Mouse (Mus musculus) adrenal gland, postnatal 14 days (tissue): ENCODE measurements at regions not wholly inside any gene's neighbourhood (a gene's known extent, or its start where the extent isn't known, plus 50 kb on each side); places are given as distances from the start of the nearest gene placed in this dataset.

Source experiments
- DNase-seq: peaks from one replicate; pipeline ENCODE4 v3.0.0; 2021; ENCODE audit warnings: mixed read lengths

GRCm38 (mm10) chr9:61706263-61706755, 208.0 kb downstream of the Rplp1 start:
- no peak for DNase-seq

GRCm38 (mm10) chr9:61705586-61706233, 208.6 kb downstream of the Rplp1 start:
- peak; percentile 37 for DNase-seq

GRCm38 (mm10) chr9:61703301-61703700, 211.0 kb downstream of the Rplp1 start:
- no peak for DNase-seq

DNA sequence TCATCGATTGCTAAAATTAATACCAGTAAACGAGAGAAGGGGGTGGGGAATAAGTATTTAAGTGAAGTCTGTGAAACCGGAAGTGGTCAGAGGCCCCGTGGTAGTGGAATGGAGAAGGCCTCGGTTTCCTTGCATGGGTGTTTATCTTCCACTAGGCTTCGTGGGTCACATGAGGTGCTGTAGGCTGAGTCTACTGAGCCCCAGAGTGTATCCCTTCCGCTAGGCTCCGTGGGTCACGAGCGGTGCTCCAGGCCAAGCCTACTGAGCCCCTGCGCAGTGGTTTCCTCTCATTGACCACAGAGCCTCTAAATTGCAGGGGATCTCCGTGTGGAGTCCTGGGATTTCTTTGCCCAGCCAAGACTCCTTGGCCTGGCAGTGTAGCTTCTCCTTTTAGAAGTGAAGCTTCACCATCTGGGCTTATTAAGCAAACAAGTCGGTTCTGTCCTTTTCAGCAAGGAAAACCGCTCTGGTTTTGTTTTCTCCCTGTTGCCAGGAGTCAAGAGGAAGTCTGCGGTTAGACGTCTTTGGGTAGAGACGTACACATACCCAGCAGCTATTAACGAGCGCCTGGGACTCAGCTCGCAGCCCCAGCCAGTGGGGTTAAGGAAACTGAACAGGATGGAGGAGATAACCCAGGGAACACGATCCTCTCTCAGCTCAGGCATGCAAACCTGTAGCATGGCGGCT, 211.9 kb downstream of the Rplp1 start:
- DNase-seq = no peak

DNA sequence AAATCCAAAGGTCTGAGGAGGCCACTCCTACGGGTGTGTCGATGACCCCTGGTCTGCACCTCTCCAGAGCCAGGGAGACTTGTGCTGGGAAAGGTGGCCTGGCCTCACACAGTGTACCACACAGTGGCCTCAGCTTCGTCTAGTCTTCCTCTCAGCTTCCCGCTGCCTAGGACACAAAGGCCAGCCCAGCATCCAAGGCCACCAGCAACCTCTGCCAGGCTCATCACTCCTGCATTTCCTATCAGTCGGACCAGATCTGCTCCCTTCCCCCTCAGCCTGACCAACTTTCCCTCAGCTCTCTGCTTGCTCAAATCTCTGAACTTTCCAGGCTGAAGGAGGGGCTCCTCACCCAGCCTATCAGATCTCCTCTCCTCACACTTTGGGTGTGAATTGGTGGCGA, 213.8 kb downstream of the Rplp1 start:
- peak; percentile 42 for DNase-seq

- no peak for DNase-seq
Measured at GRCm38 (mm10) chr9:61699618-61700017, 214.7 kb downstream of the Rplp1 start.

- peak; percentile 88 for DNase-seq
Measured at GRCm38 (mm10) chr9:61697959-61698358, 216.4 kb downstream of the Rplp1 start.

DNA sequence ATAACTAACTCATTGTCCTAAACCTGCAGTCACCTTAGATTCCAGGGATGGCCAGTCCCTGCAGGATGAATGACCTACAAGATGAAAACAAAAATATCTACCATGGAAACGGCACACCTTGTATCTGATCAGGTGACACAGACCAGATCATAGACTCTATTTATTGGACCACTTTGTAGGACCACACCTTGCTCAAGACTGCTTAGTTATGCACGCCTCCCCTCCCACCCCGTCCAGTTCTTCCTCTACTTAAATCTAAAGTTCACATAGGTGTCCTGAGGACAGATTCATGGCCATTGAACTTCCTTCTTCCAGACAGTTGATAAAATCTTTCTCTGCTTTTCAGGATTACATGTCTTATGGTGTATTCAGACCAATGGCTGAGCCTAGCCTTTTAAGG, 217.5 kb downstream of the Rplp1 start:
- DNase-seq = no peak

- DNase-seq = peak; percentile 47
Measured at GRCm38 (mm10) chr9:61695821-61696220, 218.5 kb downstream of the Rplp1 start.

- DNase-seq = peak; percentile 65
Measured at GRCm38 (mm10) chr9:61695381-61695791, 219.0 kb downstream of the Rplp1 start.

GRCm38 (mm10) chr9:61694206-61694605, 220.1 kb downstream of the Rplp1 start:
- no peak for DNase-seq

GRCm38 (mm10) chr9:61690786-61691185, 223.6 kb downstream of the Rplp1 start:
- no peak for DNase-seq

DNA sequence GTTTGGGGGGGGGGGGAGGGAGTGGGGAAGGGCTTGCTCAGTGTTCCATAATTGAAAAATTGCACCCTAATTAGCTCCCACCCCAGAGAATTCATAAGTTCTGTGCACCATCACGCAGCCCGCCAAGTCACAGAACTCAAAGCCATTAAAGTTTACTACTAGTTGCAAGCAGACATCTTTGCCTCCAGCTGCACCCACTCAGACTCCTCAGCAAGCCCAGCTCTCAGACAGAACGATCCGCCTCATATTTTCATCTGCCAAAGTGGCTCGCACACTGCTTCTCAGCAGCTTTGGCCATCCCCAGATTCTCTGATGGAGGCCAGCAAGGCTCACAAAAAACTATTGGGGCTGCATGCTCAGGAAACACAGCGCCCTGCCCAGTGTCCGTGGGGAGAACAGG, 224.4 kb downstream of the Rplp1 start:
- DNase-seq = no peak

DNA sequence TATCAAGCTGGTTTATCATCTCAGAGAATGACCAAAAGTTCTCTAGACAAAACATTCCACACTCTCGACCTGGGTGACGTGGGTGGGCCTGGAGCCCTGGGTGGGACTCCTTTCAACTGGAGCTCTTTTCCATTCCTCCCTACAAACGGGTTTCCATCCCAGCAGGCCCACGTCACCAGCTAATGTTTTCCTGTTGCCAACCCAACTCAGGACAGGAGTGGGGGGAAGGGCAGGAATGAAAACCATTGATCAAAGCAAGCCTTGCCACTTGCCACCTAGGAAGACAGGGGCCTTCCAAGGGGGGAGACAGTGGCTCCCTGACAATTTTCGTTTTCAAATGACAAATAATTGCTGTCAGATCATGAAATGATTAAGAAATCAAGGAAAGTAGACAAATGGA, 224.8 kb downstream of the Rplp1 start:
- DNase-seq = no peak

- DNase-seq = no peak
Measured at GRCm38 (mm10) chr9:61683557-61683956, 230.8 kb downstream of the Rplp1 start.

- DNase-seq = no peak
Measured at GRCm38 (mm10) chr9:61682744-61683259, 231.5 kb downstream of the Rplp1 start.

DNA sequence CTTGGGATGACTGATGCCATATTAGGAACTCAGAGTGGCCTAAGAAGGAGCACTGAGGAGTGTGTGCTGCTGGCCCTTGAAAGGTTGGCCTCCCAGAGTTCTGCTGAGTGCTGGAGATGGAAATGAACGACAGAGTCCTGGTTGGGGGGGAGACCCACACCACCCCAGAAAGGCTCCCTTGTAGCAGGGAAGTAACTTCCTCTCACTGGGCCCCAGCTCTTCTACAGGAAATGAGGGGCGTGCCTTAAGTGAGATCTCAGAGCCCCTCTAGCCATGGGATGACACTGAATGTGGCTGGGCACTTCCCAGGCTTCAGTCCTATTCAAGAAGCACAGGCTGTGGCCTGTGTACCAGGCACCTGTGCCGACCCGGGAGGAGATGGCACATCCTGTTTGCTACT, 232.0 kb downstream of the Rplp1 start:
- no peak for DNase-seq

- no peak for DNase-seq
Measured at GRCm38 (mm10) chr9:61681406-61681805, 232.9 kb downstream of the Rplp1 start.

DNA sequence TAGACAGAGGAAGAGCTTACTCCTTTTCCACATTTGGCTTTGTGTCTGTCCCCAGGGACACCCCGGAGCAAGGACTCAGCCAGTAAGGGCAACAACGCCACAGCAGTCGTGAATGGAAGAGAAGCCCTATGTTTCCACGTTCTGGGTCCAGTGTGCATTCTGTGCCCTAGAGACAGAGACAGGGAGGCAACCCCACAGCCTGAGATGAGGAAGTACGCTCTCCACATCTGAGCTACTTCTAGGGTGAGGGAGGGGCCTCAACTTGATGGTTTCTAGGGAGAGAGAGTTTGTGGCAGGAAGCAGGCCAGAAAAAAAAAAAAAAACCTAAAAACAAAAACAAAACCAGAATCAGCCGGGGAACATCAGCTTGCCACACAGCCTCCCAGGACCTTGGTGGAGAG, 233.4 kb downstream of the Rplp1 start:
- peak; percentile 31 for DNase-seq

- no peak for DNase-seq
Measured at GRCm38 (mm10) chr9:61679686-61680085, 234.7 kb downstream of the Rplp1 start.

DNA sequence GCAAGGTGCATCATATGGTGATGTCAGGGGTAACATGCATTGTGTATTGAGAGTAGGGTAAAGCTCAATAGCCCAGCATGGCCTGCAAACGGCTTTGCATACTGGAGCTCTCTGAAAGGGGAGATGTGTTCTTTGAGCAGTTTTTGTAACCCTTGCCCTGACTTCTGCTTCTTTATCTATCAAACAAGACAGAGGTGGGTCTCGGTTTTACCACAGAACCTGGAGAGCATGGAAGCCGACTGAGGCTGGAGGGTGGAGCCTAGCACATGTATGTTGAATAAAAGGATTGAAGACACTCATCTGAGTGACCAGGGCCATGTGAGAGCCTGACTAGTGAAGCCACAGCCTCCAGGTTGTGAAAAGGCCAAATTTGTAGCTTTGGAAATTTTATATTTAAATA, 236.7 kb downstream of the Rplp1 start:
- DNase-seq = no peak

DNA sequence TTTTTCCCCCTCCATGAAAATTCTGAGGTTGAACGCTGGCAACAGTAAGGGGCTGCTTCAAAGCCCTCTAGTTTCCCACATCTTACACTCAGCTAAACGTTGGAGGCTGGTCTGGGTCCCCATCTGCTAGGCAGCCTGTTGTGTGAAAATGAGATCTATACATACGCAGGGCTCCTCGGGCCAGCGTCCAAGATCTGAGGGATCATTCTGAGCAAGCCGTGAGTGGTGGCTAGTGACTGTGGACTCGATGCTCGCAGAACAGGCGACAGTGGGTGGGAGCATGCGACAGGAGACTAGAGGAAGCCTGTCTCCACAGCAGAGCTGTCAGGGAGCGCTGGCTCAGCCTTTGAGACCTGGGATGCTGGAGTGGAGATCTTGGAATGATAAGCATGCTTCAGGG, 237.3 kb downstream of the Rplp1 start:
- DNase-seq = no peak

DNA sequence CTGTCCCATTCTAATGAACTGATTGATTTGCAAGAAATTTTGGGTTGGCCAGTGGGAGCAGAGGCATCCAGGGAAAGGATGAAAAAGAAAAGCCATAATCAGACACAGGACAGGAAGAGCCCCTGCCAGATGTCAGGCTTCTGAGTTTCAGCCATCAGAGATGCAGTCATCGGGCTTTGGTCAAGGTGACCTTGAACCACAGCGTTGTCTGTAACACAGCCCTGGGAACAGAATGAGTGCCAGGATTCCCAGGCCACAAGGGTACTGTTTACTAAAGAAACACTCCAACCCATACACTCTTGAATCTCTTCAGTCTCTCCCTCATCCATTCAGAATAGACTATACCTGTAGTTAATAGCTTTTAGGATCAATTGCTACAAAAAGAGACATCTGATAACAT, 239.0 kb downstream of the Rplp1 start:
- DNase-seq = peak; percentile 54
